Mouse (Mus musculus): ENCODE measurements around the gene Ddc. TPM values are rescaled to one million over a fixed set of nuclear protein-coding genes. Genes with fewer than 3 reads are reported as not detected.

The Ddc gene
- polyA plus RNA-seq, 1 experiment from 2014 or later: 48.7 TPM

- Histone ChIP-seq H3K4me2 (ENCODE audit: low read depth, low read length) (peak overlapping the region; percentile 29), H3K4me3 (replicated peaks; ENCODE audit: low read length) (no peak overlapping the region), H3K27me3 (ENCODE audit: control insufficient read depth, insufficient read depth, low read length) (no peaks in the 10 kb centered on the region), H3K4me1 (ENCODE audit: control insufficient read depth, insufficient read depth, low read length) (peaks cover 48% of the 10 kb centered on the region), H3K9me3 (replicated peaks; ENCODE audit: control insufficient read depth, low read length) (no peaks in the 10 kb centered on the region), H3K36me3 (ENCODE audit: control insufficient read depth, insufficient read depth, low read length) (no peaks in the 10 kb centered on the region), H3K9ac (ENCODE audit: low read length) (peak overlapping the region; percentile 29), H3K27ac (ENCODE audit: low read length) (peak overlapping the region; percentile 80)
- ATAC-seq (ENCODE audit: insufficient read depth, low FRiP score): peak; percentile 83
- WGBS: 24% methylated on average over 11 of the region's 11 CpGs
Measured at GRCm38 (mm10) chr11:11829161-11830000, 68.6 kb downstream of the Ddc start.

GRCm38 (mm10) chr11:11828761-11829160, 69.2 kb downstream of the Ddc start:
- Histone ChIP-seq H3K27ac (ENCODE audit: low read length) (peak overlapping the region; percentile 80), H3K36me3 (ENCODE audit: control insufficient read depth, insufficient read depth, low read length) (no peaks in the 10 kb centered on the region), H3K4me1 (ENCODE audit: control insufficient read depth, insufficient read depth, low read length) (peaks cover 53% of the 10 kb centered on the region), H3K9ac (ENCODE audit: low read length) (peak overlapping the region; percentile 29), H3K4me2 (ENCODE audit: low read depth, low read length) (peak overlapping the region; percentile 29), H3K4me3 (replicated peaks; ENCODE audit: low read length) (no peak overlapping the region), H3K9me3 (replicated peaks; ENCODE audit: control insufficient read depth, low read length) (no peaks in the 10 kb centered on the region), H3K27me3 (ENCODE audit: control insufficient read depth, insufficient read depth, low read length) (no peaks in the 10 kb centered on the region)
- WGBS: 29% methylated on average over 6 of the region's 6 CpGs
- ATAC-seq (ENCODE audit: insufficient read depth, low FRiP score): peak; percentile 33

GRCm38 (mm10) chr11:11828251-11828650, 69.7 kb downstream of the Ddc start:
- Histone ChIP-seq H3K4me3 (replicated peaks; ENCODE audit: low read length) (no peak overlapping the region), H3K27ac (ENCODE audit: low read length) (peak overlapping the region; percentile 80), H3K27me3 (ENCODE audit: control insufficient read depth, insufficient read depth, low read length) (no peaks in the 10 kb centered on the region), H3K9ac (ENCODE audit: low read length) (0 out of 2 replicates have a peak overlapping the region, but pooled peaks have one; percentile 18), H3K9me3 (replicated peaks; ENCODE audit: control insufficient read depth, low read length) (no peaks in the 10 kb centered on the region), H3K36me3 (ENCODE audit: control insufficient read depth, insufficient read depth, low read length) (no peaks in the 10 kb centered on the region), H3K4me2 (ENCODE audit: low read depth, low read length) (no peak overlapping the region), H3K4me1 (ENCODE audit: control insufficient read depth, insufficient read depth, low read length) (peaks cover 54% of the 10 kb centered on the region)
- ATAC-seq (ENCODE audit: insufficient read depth, low FRiP score): no peak
- WGBS: 47% methylated on average over 5 of the region's 5 CpGs

- Histone ChIP-seq H3K4me1 (ENCODE audit: control insufficient read depth, insufficient read depth, low read length) (peaks cover 54% of the 10 kb centered on the region), H3K27ac (ENCODE audit: low read length) (no peak overlapping the region)
- no peak for ATAC-seq (ENCODE audit: insufficient read depth, low FRiP score)
Measured at GRCm38 (mm10) chr11:11826475-11826874, 71.5 kb downstream of the Ddc start.

GRCm38 (mm10) chr11:11825670-11826069, 72.3 kb downstream of the Ddc start:
- ATAC-seq (ENCODE audit: insufficient read depth, low FRiP score): no peak
- Histone ChIP-seq H3K27ac (ENCODE audit: low read length) (no peak overlapping the region), H3K4me2 (ENCODE audit: low read depth, low read length) (no peak overlapping the region), H3K4me1 (ENCODE audit: control insufficient read depth, insufficient read depth, low read length) (peaks cover 55% of the 10 kb centered on the region), H3K36me3 (ENCODE audit: control insufficient read depth, insufficient read depth, low read length) (no peaks in the 10 kb centered on the region), H3K9ac (ENCODE audit: low read length) (no peak overlapping the region), H3K4me3 (replicated peaks; ENCODE audit: low read length) (no peak overlapping the region), H3K9me3 (replicated peaks; ENCODE audit: control insufficient read depth, low read length) (no peaks in the 10 kb centered on the region), H3K27me3 (ENCODE audit: control insufficient read depth, insufficient read depth, low read length) (no peaks in the 10 kb centered on the region)
- 52% methylated on average over 6 of the region's 6 CpGs for WGBS

More at GRCm38 (mm10) chr11:11826475-11826874, 71.5 kb downstream of the Ddc start:
- no peak overlapping the region for H3K9ac ChIP-seq (ENCODE audit: low read length)
- H3K4me3 ChIP-seq (replicated peaks; ENCODE audit: low read length): no peak overlapping the region
- no peaks in the 10 kb centered on the region for H3K9me3 ChIP-seq (replicated peaks; ENCODE audit: control insufficient read depth, low read length)
- no peak overlapping the region for H3K4me2 ChIP-seq (ENCODE audit: low read depth, low read length)
- no peaks in the 10 kb centered on the region for H3K36me3 ChIP-seq (ENCODE audit: control insufficient read depth, insufficient read depth, low read length)
- H3K27me3 ChIP-seq (ENCODE audit: control insufficient read depth, insufficient read depth, low read length): no peaks in the 10 kb centered on the region

GRCm38 (mm10) chr11:11824970-11825635, 72.8 kb downstream of the Ddc start:
- H3K9me3 ChIP-seq (replicated peaks; ENCODE audit: control insufficient read depth, low read length): no peaks in the 10 kb centered on the region
- H3K9ac ChIP-seq (ENCODE audit: low read length): no peak overlapping the region
- no peaks in the 10 kb centered on the region for H3K36me3 ChIP-seq (ENCODE audit: control insufficient read depth, insufficient read depth, low read length)
- H3K4me2 ChIP-seq (ENCODE audit: low read depth, low read length): no peak overlapping the region
- H3K4me1 ChIP-seq (ENCODE audit: control insufficient read depth, insufficient read depth, low read length): peaks cover 58% of the 10 kb centered on the region
- 61% methylated on average over 3 of the region's 3 CpGs for WGBS
- no peak overlapping the region for H3K4me3 ChIP-seq (replicated peaks; ENCODE audit: low read length)
- H3K27ac ChIP-seq (ENCODE audit: low read length): peak overlapping the region; percentile 72
- H3K27me3 ChIP-seq (ENCODE audit: control insufficient read depth, insufficient read depth, low read length): no peaks in the 10 kb centered on the region
- no peak for ATAC-seq (ENCODE audit: insufficient read depth, low FRiP score)

GRCm38 (mm10) chr11:11823980-11824911, 73.7 kb downstream of the Ddc start:
- peak overlapping the region; percentile 72 for H3K27ac ChIP-seq (ENCODE audit: low read length)
- peaks cover 51% of the 10 kb centered on the region for H3K4me1 ChIP-seq (ENCODE audit: control insufficient read depth, insufficient read depth, low read length)
- H3K4me2 ChIP-seq (ENCODE audit: low read depth, low read length): no peak overlapping the region
- no peak overlapping the region for H3K4me3 ChIP-seq (replicated peaks; ENCODE audit: low read length)
- no peaks in the 10 kb centered on the region for H3K27me3 ChIP-seq (ENCODE audit: control insufficient read depth, insufficient read depth, low read length)
- H3K36me3 ChIP-seq (ENCODE audit: control insufficient read depth, insufficient read depth, low read length): no peaks in the 10 kb centered on the region
- ATAC-seq (ENCODE audit: insufficient read depth, low FRiP score): no peak
- H3K9me3 ChIP-seq (replicated peaks; ENCODE audit: control insufficient read depth, low read length): no peaks in the 10 kb centered on the region
- 36% methylated on average over 12 of the region's 12 CpGs for WGBS
- H3K9ac ChIP-seq (ENCODE audit: low read length): no peak overlapping the region; the same call in 1 of the 2 replicates

GRCm38 (mm10) chr11:11822181-11823095, 75.5 kb downstream of the Ddc start:
- WGBS: 22% methylated on average over 20 of the region's 20 CpGs
- Histone ChIP-seq H3K4me3 (replicated peaks; ENCODE audit: low read length) (no peak overlapping the region), H3K4me1 (ENCODE audit: control insufficient read depth, insufficient read depth, low read length) (peaks cover 44% of the 10 kb centered on the region), H3K9ac (ENCODE audit: low read length) (peak overlapping the region; percentile 33), H3K9me3 (replicated peaks; ENCODE audit: control insufficient read depth, low read length) (no peaks in the 10 kb centered on the region), H3K27ac (ENCODE audit: low read length) (peak overlapping the region; percentile 93), H3K27me3 (ENCODE audit: control insufficient read depth, insufficient read depth, low read length) (no peaks in the 10 kb centered on the region), H3K4me2 (ENCODE audit: low read depth, low read length) (no peak overlapping the region), H3K36me3 (ENCODE audit: control insufficient read depth, insufficient read depth, low read length) (no peaks in the 10 kb centered on the region)
- ATAC-seq (ENCODE audit: insufficient read depth, low FRiP score): no peak

Data from stomach, embryonic 16.5 days (tissue).